Mouse (Mus musculus) limb, embryonic 13.5 days (tissue): Measurements from ENCODE around the gene BC030867. TPM values are rescaled to one million over a fixed set of nuclear protein-coding genes. Genes with fewer than 3 reads are reported as not detected.

Experiments
- ATAC-seq: fragments of 200-750 bp; cut with Nextera tagmentation; 2 replicates; pipeline ENCODE4 v1.8.0; 2017; ENCODE audit warnings: low read depth, moderate number of reproducible peaks, moderate TSS enrichment; ENCODE audit not compliant: low FRiP score
- H3K27ac ChIP-seq: fragments of 300-500 bp; sonication (generic); 2 replicates; pipeline ENCODE4 v1.5.1; 2015; ENCODE audit warnings: inconsistent platforms, mild to moderate bottlenecking, moderate library complexity
- H3K27me3 ChIP-seq: fragments of 300-500 bp; sonication (generic); 2 replicates; pipeline ENCODE4 v1.6.1; 2015; ENCODE audit warnings: mild to moderate bottlenecking, inconsistent platforms
- H3K36me3 ChIP-seq: fragments of 300-500 bp; sonication (generic); 2 replicates; pipeline ENCODE4 v1.6.1; 2015; ENCODE audit warnings: inconsistent platforms, mild to moderate bottlenecking, moderate library complexity
- H3K4me1 ChIP-seq: fragments of 300-500 bp; sonication (generic); 2 replicates; pipeline ENCODE4 v1.6.1; 2015; ENCODE audit warnings: inconsistent platforms
- H3K4me2 ChIP-seq: fragments of 300-500 bp; sonication (generic); replicated peaks from 2 replicates; pipeline ENCODE4 v1.6.1; 2015; ENCODE audit warnings: inconsistent platforms, mild to moderate bottlenecking, moderate library complexity
- H3K4me3 ChIP-seq: fragments of 300-500 bp; sonication (generic); 2 replicates; pipeline ENCODE4 v1.5.1; 2015; ENCODE audit warnings: moderate library complexity, mild to moderate bottlenecking, inconsistent platforms
- H3K9ac ChIP-seq: fragments of 300-500 bp; sonication (generic); 2 replicates; pipeline ENCODE4 v1.6.1; 2015; ENCODE audit warnings: mild to moderate bottlenecking, inconsistent platforms
- H3K9me3 ChIP-seq: fragments of 300-500 bp; sonication (generic); 2 replicates; pipeline ENCODE4 v1.6.1; 2016; ENCODE audit warnings: inconsistent platforms
- WGBS: fragments of 180-500 bp; shearing (Covaris S2); methylation state at CpG from one replicate; pipeline ENCODE4 v1.1.7; 2015; 5-methylcytosine and 5-hydroxymethylcytosine counted together
- polyA plus RNA-seq: library from polyadenylated mRNA; unstranded; fragments of >200 nt; fragmentation: Nextera tagmentation; extraction: Ambion mirVana; gene quantifications from 2 replicates; pipeline ENCODE4 v1.2.1, GENCODE M21; 2015

BC030867 gene
- polyA plus RNA-seq, 1 experiment from 2014 or later = 16.1 TPM

- H3K9ac ChIP-seq = peak overlapping the region; percentile 51
- no peaks in the 10 kb centered on the region for H3K9me3 ChIP-seq
- H3K27me3 ChIP-seq = no peaks in the 10 kb centered on the region
These were observed 33.2 kb upstream of the BC030867 start for GRCm38 (mm10) chr11:102215511-102215910.

GRCm38 (mm10) chr11:102216056-102216885, 32.4 kb upstream of the BC030867 start:
- no peaks in the 10 kb centered on the region for H3K9me3 ChIP-seq
- H3K4me2 ChIP-seq = peak overlapping the region; percentile 91
- ATAC-seq = no peak
- H3K4me3 ChIP-seq = peak overlapping the region; percentile 18; the same call in 1 of the 2 replicates
- H3K36me3 ChIP-seq = peaks cover 15% of the 10 kb centered on the region
- H3K27ac ChIP-seq = peak overlapping the region; percentile 65; the same call in 1 of the 2 replicates
- peaks cover 83% of the 10 kb centered on the region for H3K4me1 ChIP-seq
- WGBS = 34% methylated on average over 12 of the region's 12 CpGs
- H3K27me3 ChIP-seq = no peaks in the 10 kb centered on the region
- peak overlapping the region; percentile 51 for H3K9ac ChIP-seq

More at GRCm38 (mm10) chr11:102215511-102215910, 33.2 kb upstream of the BC030867 start:
- Histone ChIP-seq H3K27ac (peak overlapping the region; percentile 65; the same call in 1 of the 2 replicates), H3K4me3 (no peak overlapping the region), H3K4me2 (peak overlapping the region; percentile 91; the same call in 1 of the 2 replicates), H3K4me1 (peaks cover 86% of the 10 kb centered on the region), H3K36me3 (peaks cover 14% of the 10 kb centered on the region)
- no peak for ATAC-seq
- WGBS = 69% methylated on average over 11 of the region's 11 CpGs

GRCm38 (mm10) chr11:102216886-102217240, 31.8 kb upstream of the BC030867 start:
- no peak for ATAC-seq
- Histone ChIP-seq H3K9me3 (no peaks in the 10 kb centered on the region), H3K4me3 (peak overlapping the region; percentile 18), H3K9ac (peak overlapping the region; percentile 50), H3K27me3 (no peaks in the 10 kb centered on the region), H3K4me1 (peaks cover 77% of the 10 kb centered on the region), H3K36me3 (peaks cover 16% of the 10 kb centered on the region), H3K27ac (0 out of 2 replicates have a peak overlapping the region, but pooled peaks have one; percentile 65), H3K4me2 (peak overlapping the region; percentile 91)
- 42% methylated on average over 5 of the region's 5 CpGs for WGBS

- Histone ChIP-seq H3K4me1 (peaks cover 71% of the 10 kb centered on the region), H3K4me3 (peak overlapping the region; percentile 50), H3K4me2 (peak overlapping the region; percentile 91), H3K27me3 (no peaks in the 10 kb centered on the region), H3K9ac (peak overlapping the region; percentile 50), H3K9me3 (no peaks in the 10 kb centered on the region), H3K36me3 (peaks cover 20% of the 10 kb centered on the region), H3K27ac (peak overlapping the region; percentile 89; the same call in 1 of the 2 replicates)
- no peak for ATAC-seq
- 62% methylated on average over 6 of the region's 6 CpGs for WGBS
These were observed 31.3 kb upstream of the BC030867 start for GRCm38 (mm10) chr11:102217396-102217795.

GRCm38 (mm10) chr11:102217876-102218430, 30.7 kb upstream of the BC030867 start:
- Histone ChIP-seq H3K36me3 (peaks cover 20% of the 10 kb centered on the region), H3K9me3 (no peaks in the 10 kb centered on the region), H3K4me3 (peak overlapping the region; percentile 50), H3K27ac (peak overlapping the region; percentile 89), H3K27me3 (no peaks in the 10 kb centered on the region), H3K9ac (peak overlapping the region; percentile 67), H3K4me1 (peaks cover 74% of the 10 kb centered on the region), H3K4me2 (peak overlapping the region; percentile 91)
- ATAC-seq = no peak
- 61% methylated on average over 7 of the region's 7 CpGs for WGBS

- peak overlapping the region; percentile 89 for H3K27ac ChIP-seq
- peaks cover 75% of the 10 kb centered on the region for H3K4me1 ChIP-seq
- H3K9me3 ChIP-seq = no peaks in the 10 kb centered on the region
- no peaks in the 10 kb centered on the region for H3K27me3 ChIP-seq
- peak overlapping the region; percentile 67 for H3K9ac ChIP-seq
- ATAC-seq = peak; percentile 79
- 0% methylated on average over 10 of the region's 10 CpGs for WGBS
- H3K4me3 ChIP-seq = peak overlapping the region; percentile 50
- H3K4me2 ChIP-seq = peak overlapping the region; percentile 91
- H3K36me3 ChIP-seq = peaks cover 22% of the 10 kb centered on the region
These were observed 29.9 kb upstream of the BC030867 start for GRCm38 (mm10) chr11:102218783-102219182.

GRCm38 (mm10) chr11:102219247-102219993, 29.3 kb upstream of the BC030867 start:
- H3K4me1 ChIP-seq = peaks cover 73% of the 10 kb centered on the region
- peak overlapping the region; percentile 50 for H3K4me3 ChIP-seq
- peak overlapping the region; percentile 91 for H3K4me2 ChIP-seq
- H3K36me3 ChIP-seq = peaks cover 28% of the 10 kb centered on the region
- WGBS = 62% methylated on average over 14 of the region's 14 CpGs
- no peak for ATAC-seq
- H3K9me3 ChIP-seq = no peaks in the 10 kb centered on the region
- peak overlapping the region; percentile 89 for H3K27ac ChIP-seq
- no peaks in the 10 kb centered on the region for H3K27me3 ChIP-seq
- peak overlapping the region; percentile 67; the same call in 1 of the 2 replicates for H3K9ac ChIP-seq

GRCm38 (mm10) chr11:102219994-102220346, 28.7 kb upstream of the BC030867 start:
- Histone ChIP-seq H3K4me3 (no peak overlapping the region), H3K4me2 (no peak overlapping the region), H3K27ac (peak overlapping the region; percentile 89; the same call in 1 of the 2 replicates), H3K27me3 (no peaks in the 10 kb centered on the region), H3K36me3 (peaks cover 28% of the 10 kb centered on the region), H3K4me1 (peaks cover 73% of the 10 kb centered on the region), H3K9ac (no peak overlapping the region), H3K9me3 (no peaks in the 10 kb centered on the region)
- WGBS = 64% methylated on average over 4 of the region's 4 CpGs
- no peak for ATAC-seq

GRCm38 (mm10) chr11:102220451-102220850, 28.2 kb upstream of the BC030867 start:
- Histone ChIP-seq H3K4me2 (no peak overlapping the region), H3K4me1 (peaks cover 73% of the 10 kb centered on the region), H3K27ac (peak overlapping the region; percentile 22; the same call in 1 of the 2 replicates)

GRCm38 (mm10) chr11:102221243-102221953, 27.3 kb upstream of the BC030867 start:
- no peak overlapping the region for H3K4me3 ChIP-seq
- no peaks in the 10 kb centered on the region for H3K9me3 ChIP-seq
- no peak overlapping the region for H3K9ac ChIP-seq
- no peaks in the 10 kb centered on the region for H3K27me3 ChIP-seq
- no peak overlapping the region for H3K4me2 ChIP-seq
- 77% methylated on average over 8 of the region's 8 CpGs for WGBS
- H3K27ac ChIP-seq = no peak overlapping the region
- peaks cover 28% of the 10 kb centered on the region for H3K36me3 ChIP-seq
- no peak for ATAC-seq
- H3K4me1 ChIP-seq = peaks cover 72% of the 10 kb centered on the region

More at GRCm38 (mm10) chr11:102220451-102220850, 28.2 kb upstream of the BC030867 start:
- peaks cover 28% of the 10 kb centered on the region for H3K36me3 ChIP-seq
- ATAC-seq = no peak
- no peak overlapping the region for H3K9ac ChIP-seq
- no peaks in the 10 kb centered on the region for H3K27me3 ChIP-seq
- no peak overlapping the region for H3K4me3 ChIP-seq
- 56% methylated on average over 6 of the region's 6 CpGs for WGBS
- H3K9me3 ChIP-seq = no peaks in the 10 kb centered on the region

- Histone ChIP-seq H3K9me3 (no peaks in the 10 kb centered on the region), H3K27ac (no peak overlapping the region), H3K4me3 (no peak overlapping the region), H3K36me3 (peaks cover 28% of the 10 kb centered on the region), H3K9ac (no peak overlapping the region), H3K4me2 (no peak overlapping the region), H3K27me3 (no peaks in the 10 kb centered on the region), H3K4me1 (peaks cover 72% of the 10 kb centered on the region)
- no peak for ATAC-seq
- WGBS = 77% methylated on average over 8 of the region's 8 CpGs
These were observed 26.7 kb upstream of the BC030867 start for GRCm38 (mm10) chr11:102221954-102222351.
